Mouse (Mus musculus): ENCODE measurements around the gene Rere.
"Not testable (repeated sequence)": the region's sequence is repeated elsewhere in the genome, so short reads cannot be mapped to it uniquely, and the experiment has no call there.

Rere gene

GRCm38 (mm10) chr4:150549989-150550716, 268.7 kb downstream of the Rere start:
- DNase-seq (ENCODE audit: low read depth, low spot score), result no peak

GRCm38 (mm10) chr4:150551390-150551789, 269.9 kb downstream of the Rere start:
- DNase-seq (ENCODE audit: low read depth, low spot score), result no peak

- DNase-seq (ENCODE audit: low read depth, low spot score), result no peak
Measured at GRCm38 (mm10) chr4:150552751-150553600, 271.5 kb downstream of the Rere start.

- DNase-seq (ENCODE audit: low read depth, low spot score), result no peak
Measured at GRCm38 (mm10) chr4:150555783-150556182, 274.3 kb downstream of the Rere start.

DNA sequence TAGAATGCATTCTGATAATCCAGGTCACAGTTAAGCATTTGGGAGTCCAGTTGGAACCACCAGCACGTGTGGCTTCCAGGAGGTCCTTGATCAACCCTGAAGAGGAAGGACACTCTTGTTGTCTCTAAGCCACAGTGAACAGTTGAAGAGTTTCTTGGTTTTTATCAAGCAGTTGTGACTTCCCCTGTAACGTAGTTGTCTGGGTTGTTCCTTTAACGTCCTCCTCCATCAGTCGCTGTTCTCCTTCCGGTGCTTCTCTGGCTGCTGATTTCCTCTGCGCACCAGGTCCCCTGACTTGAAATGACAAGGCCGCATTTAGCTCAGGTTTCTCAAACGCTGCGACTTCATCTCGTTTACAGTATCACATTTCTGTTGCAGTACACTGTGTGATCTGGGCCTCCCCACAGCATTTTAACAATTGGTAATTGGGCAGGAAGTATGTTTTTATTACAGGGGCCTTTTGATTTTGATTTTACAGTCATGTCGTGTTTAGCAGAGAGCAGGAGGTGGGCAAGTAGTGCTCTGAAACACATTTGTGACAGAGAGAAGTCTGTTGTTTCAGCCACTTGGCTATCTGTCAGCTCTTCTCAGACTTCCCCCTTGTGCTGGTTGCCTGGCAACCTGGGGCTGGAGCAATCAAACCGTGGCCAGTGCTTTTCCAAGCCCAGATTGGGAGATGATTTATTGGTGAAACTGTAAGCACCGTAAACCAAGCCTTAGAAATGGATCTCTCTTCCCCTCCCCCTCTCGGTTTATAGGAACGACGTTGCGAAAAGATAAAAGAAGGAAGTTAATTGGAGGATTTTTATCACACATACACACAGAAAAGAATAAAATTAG, 275.2 kb downstream of the Rere start:
- no peak for DNase-seq (ENCODE audit: low read depth, low spot score)

DNA sequence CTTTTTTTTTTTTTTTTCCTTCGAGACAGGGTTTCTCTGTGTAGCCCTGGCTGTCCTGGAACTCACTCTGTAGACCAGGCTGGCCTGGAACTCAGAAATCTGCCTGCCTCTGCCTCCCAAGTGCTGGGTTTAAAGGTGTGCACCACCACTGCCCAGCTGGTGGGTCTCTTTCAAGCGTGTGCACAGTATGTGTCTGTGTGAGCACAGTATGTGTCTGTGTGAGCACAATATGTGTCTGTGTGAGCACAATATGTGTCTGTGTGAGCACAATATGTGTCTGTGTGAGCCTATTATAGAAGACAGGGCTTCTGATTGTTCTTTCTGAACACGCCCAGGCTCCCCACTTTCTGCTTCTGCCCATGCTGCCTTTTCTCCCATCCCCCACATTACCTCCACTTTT, 275.8 kb downstream of the Rere start:
- DNase-seq (ENCODE audit: low read depth, low spot score), result not testable (repeated sequence)

DNA sequence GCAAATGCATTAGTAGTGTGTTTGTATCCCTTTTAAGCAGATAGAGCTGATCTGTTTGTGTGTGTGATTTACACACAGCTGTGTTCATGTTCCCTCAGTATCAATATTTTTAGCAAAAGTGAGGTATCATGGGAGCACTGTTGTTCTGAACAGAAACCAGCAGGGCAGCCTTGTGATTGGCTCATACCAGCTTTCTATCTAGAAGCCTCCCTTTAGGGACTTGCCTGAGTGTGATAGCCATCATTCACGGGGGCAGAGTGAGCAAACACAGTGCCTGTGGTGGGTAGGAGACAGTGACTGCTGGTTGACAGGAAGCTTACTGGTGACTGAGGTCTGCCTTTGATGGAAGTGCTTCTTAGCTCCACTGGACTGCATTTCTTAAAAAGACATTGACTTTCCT, 276.5 kb downstream of the Rere start:
- DNase-seq (ENCODE audit: low read depth, low spot score), result no peak

- no peak for DNase-seq (ENCODE audit: low read depth, low spot score)
Measured at GRCm38 (mm10) chr4:150559514-150559913, 278.1 kb downstream of the Rere start.

GRCm38 (mm10) chr4:150563281-150563680, 281.8 kb downstream of the Rere start:
- no peak for DNase-seq (ENCODE audit: low read depth, low spot score)

GRCm38 (mm10) chr4:150566193-150566592, 284.7 kb downstream of the Rere start:
- no peak for DNase-seq (ENCODE audit: low read depth, low spot score)

GRCm38 (mm10) chr4:150568318-150569134, 287.1 kb downstream of the Rere start:
- no peak for DNase-seq (ENCODE audit: low read depth, low spot score)

GRCm38 (mm10) chr4:150569135-150569833, 287.8 kb downstream of the Rere start:
- peak; percentile 58 for DNase-seq (ENCODE audit: low read depth, low spot score)

GRCm38 (mm10) chr4:150569834-150570571, 288.6 kb downstream of the Rere start:
- no peak for DNase-seq (ENCODE audit: low read depth, low spot score)

GRCm38 (mm10) chr4:150570793-150571192, 289.3 kb downstream of the Rere start:
- DNase-seq (ENCODE audit: low read depth, low spot score), result no peak

GRCm38 (mm10) chr4:150572104-150572691, 290.8 kb downstream of the Rere start:
- DNase-seq (ENCODE audit: low read depth, low spot score), result no peak

DNA sequence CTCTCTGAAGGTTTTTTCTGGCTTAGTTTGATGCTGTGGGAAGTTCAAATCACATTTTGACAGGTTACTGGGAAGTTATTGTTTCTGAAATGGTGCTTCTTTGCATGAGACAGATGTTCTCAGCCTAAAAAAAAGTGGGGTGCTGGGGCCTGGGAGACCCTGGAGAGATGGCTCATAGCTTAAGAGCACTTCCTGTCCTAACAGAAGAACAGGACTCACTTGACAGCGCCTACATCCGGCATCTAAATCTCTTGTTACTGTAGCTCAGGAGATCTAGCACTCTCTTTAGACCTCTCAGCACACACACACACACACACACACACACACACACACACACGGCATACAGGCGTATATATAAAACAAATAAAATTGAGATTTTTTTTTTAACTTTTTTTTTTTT, 291.5 kb downstream of the Rere start:
- DNase-seq (ENCODE audit: low read depth, low spot score), result no peak

- no peak for DNase-seq (ENCODE audit: low read depth, low spot score)
Measured at GRCm38 (mm10) chr4:150575363-150576092, 294.1 kb downstream of the Rere start.

- DNase-seq (ENCODE audit: low read depth, low spot score), result no peak
Measured at GRCm38 (mm10) chr4:150576339-150576738, 294.9 kb downstream of the Rere start.

DNA sequence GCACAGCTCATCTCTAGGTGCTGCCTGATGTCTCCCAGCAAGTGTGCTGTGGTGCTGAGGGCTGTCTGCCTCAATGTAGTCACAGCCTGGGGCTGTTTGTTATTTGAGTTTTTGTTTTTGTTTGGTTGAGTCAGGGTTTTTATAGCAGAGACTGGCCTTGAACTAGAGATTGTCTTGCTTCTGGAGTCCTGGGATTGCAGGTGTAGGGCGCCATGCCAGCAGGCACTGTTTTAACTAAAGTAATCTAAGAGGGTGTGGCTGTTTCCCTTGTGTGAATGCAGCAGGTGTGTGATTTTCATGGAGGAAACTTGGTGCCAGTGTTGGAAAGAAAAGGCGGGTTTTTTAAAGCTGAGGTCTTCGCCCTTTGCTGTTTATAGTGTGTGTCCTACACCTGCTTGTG, 296.6 kb downstream of the Rere start:
- no peak for DNase-seq (ENCODE audit: low read depth, low spot score)

All from retina, postnatal 7 days (tissue).